Mouse (Mus musculus): ENCODE measurements at regions not wholly inside any gene's neighbourhood (a gene's known extent, or its start where the extent isn't known, plus 50 kb on each side); places are given as distances from the start of the nearest gene placed in this dataset.

- no peak for TF ChIP-seq CTCF (conservative IDR thresholded peaks at IDR 0.05; ENCODE audit: insufficient read depth, insufficient read length, low read depth, low read length)
- no peak for TF ChIP-seq POLR2A (IDR thresholded peaks at IDR 0.05; ENCODE audit: low read depth, low read length)
Measured at GRCm38 (mm10) chr2:72855971-72856755, 124.1 kb downstream of the Sp3 start.
